Mouse (Mus musculus) kidney, embryonic 14.5 days (tissue): Measurements from ENCODE around the gene Map4k2. TPM values are rescaled to one million over a fixed set of nuclear protein-coding genes. Genes with fewer than 3 reads are reported as not detected.
"Not testable (repeated sequence)": the region's sequence is repeated elsewhere in the genome, so short reads cannot be mapped to it uniquely, and the experiment has no call there.

Experiments used
- ATAC-seq: fragments of 200-750 bp; cut with Nextera tagmentation; 2 replicates; pipeline ENCODE4 v1.8.0; 2017; ENCODE audit warnings: moderate number of reproducible peaks, mild to moderate bottlenecking, moderate TSS enrichment, moderate library complexity; ENCODE audit not compliant: low FRiP score, low TSS enrichment
- H3K27ac ChIP-seq: fragments of 300-500 bp; sonication (generic); 2 replicates; pipeline ENCODE4 v1.5.1; 2014; ENCODE audit warnings: low read depth, mild to moderate bottlenecking, low read length, moderate library complexity, mixed read lengths
- H3K27me3 ChIP-seq: fragments of 300-500 bp; sonication (generic); 2 replicates; pipeline ENCODE4 v1.6.1; 2014; ENCODE audit warnings: mild to moderate bottlenecking, low read length; ENCODE audit not compliant: control insufficient read depth, insufficient read depth
- H3K36me3 ChIP-seq: fragments of 300-500 bp; sonication (generic); 2 replicates; pipeline ENCODE4 v1.6.1; 2014; ENCODE audit warnings: low read length, mixed read lengths; ENCODE audit not compliant: control insufficient read depth, insufficient read depth
- H3K4me1 ChIP-seq: fragments of 300-500 bp; sonication (generic); 2 replicates; pipeline ENCODE4 v1.6.1; 2014; ENCODE audit warnings: low read length, mixed read lengths; ENCODE audit not compliant: control insufficient read depth, insufficient read depth
- H3K4me2 ChIP-seq: fragments of 300-500 bp; sonication (generic); replicated peaks from 2 replicates; pipeline ENCODE4 v1.6.1; 2014; ENCODE audit warnings: low read depth, mild to moderate bottlenecking, low read length
- H3K4me3 ChIP-seq: fragments of 300-500 bp; sonication (generic); 2 replicates; pipeline ENCODE4 v1.5.1; 2014; ENCODE audit warnings: mild to moderate bottlenecking, low read length
- H3K9ac ChIP-seq: fragments of 300-500 bp; sonication (generic); 2 replicates; pipeline ENCODE4 v1.6.1; 2014; ENCODE audit warnings: low read depth, mild to moderate bottlenecking, low read length, moderate library complexity
- H3K9me3 ChIP-seq: fragments of 300-500 bp; sonication (generic); 2 replicates; pipeline ENCODE4 v1.6.1; 2016; ENCODE audit warnings: low read length; ENCODE audit not compliant: control insufficient read depth
- WGBS: fragments of 180-500 bp; shearing (Covaris S2); extraction: QIAGEN DNeasy Blood & Tissue Kit; methylation state at CpG from one replicate; pipeline ENCODE4 v1.1.7; 2014; 5-methylcytosine and 5-hydroxymethylcytosine counted together
- polyA plus RNA-seq: library from polyadenylated mRNA; unstranded; fragments of >200 nt; fragmentation: Nextera tagmentation; extraction: Ambion mirVana; gene quantifications from 2 replicates; pipeline ENCODE4 v1.2.1, GENCODE M21; 2014

The Map4k2 gene
- polyA plus RNA-seq, 1 experiment from 2014 or later: 12.5 TPM

DNA sequence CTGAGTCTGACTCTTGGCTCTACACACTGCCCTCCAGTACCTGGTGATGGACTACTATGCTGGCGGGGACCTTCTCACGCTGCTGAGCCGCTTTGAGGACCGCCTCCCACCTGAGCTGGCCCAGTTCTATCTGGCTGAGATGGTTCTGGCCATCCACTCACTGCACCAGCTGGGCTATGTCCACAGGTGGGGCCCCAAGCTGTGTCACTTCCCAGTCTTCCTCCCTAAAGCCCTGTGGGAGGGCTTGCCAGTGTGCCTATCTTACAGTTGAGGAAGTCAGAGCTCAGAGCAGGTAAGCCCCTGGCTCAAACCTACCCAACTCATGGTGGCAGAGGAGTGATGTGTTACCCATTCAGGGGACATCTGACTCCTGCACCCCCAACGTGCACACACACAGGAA, 30.8 kb upstream of the Map4k2 start:
- 0 out of 2 replicates have a peak, but pooled peaks cover 9% of the 10 kb centered on the region for H3K4me1 ChIP-seq
- WGBS: 90% methylated on average over 5 of the region's 5 CpGs
- no peak overlapping the region for H3K4me2 ChIP-seq
- ATAC-seq: no peak
- no peaks in the 10 kb centered on the region for H3K9me3 ChIP-seq
- no peaks in the 10 kb centered on the region for H3K27me3 ChIP-seq
- H3K4me3 ChIP-seq: no peak overlapping the region
- no peak overlapping the region for H3K9ac ChIP-seq
- H3K27ac ChIP-seq: no peak overlapping the region
- H3K36me3 ChIP-seq: peaks cover 40% of the 10 kb centered on the region

DNA sequence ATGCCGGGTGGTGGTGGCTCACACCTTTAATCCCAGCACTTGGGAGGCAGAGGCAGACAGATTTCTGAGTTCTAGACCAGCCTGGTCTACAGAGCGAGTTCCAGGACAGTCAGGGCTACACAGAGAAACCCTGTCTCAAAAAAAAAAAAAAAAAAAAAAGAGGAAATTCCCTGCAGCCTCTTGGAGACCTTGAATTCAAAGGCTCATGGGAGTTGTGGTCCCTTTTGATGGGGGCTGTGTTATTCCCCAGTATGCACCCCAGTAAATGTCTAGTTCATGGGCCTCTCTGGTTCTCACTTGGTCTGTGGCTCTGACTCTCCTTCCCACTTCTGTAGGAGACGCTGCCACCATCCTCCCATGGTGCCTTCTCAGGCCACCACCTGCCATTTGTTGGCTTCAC, 29.2 kb upstream of the Map4k2 start:
- ATAC-seq, H3K27ac ChIP-seq, H3K4me2 ChIP-seq, H3K9ac ChIP-seq, H3K27me3 ChIP-seq, H3K4me3 ChIP-seq, H3K4me1 ChIP-seq, H3K9me3 ChIP-seq: not testable (repeated sequence)
- H3K36me3 ChIP-seq: peaks cover 53% of the 10 kb centered on the region
- 97% methylated on average over 3 of the region's 3 CpGs for WGBS

DNA sequence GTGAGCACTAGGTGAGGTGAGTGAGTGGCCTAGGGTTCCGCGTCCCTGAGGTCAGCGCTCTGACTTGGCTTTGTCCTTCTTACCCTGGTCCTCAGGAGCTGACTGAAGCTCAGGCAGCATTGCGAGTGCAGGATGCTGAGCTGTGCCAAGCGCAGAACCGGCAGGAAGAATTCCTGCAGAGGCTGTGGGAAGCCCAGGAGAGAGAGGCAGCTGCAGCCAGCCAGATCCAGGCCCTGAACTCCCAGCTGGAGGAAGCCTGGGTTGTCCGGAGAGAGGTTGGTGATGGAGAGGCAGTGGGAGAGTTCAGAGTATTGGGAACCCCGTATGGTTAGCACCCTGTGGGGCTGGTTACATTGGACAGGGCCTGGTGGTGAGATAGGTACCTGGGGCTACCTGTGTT, 27.1 kb upstream of the Map4k2 start:
- no peak for ATAC-seq
- peaks cover 66% of the 10 kb centered on the region for H3K36me3 ChIP-seq
- no peak overlapping the region for H3K4me3 ChIP-seq
- no peak overlapping the region for H3K4me2 ChIP-seq
- 92% methylated on average over 8 of the region's 8 CpGs for WGBS
- no peak overlapping the region for H3K9ac ChIP-seq
- no peaks in the 10 kb centered on the region for H3K27me3 ChIP-seq
- H3K4me1 ChIP-seq: no peaks in the 10 kb centered on the region
- no peaks in the 10 kb centered on the region for H3K9me3 ChIP-seq
- no peak overlapping the region for H3K27ac ChIP-seq

DNA sequence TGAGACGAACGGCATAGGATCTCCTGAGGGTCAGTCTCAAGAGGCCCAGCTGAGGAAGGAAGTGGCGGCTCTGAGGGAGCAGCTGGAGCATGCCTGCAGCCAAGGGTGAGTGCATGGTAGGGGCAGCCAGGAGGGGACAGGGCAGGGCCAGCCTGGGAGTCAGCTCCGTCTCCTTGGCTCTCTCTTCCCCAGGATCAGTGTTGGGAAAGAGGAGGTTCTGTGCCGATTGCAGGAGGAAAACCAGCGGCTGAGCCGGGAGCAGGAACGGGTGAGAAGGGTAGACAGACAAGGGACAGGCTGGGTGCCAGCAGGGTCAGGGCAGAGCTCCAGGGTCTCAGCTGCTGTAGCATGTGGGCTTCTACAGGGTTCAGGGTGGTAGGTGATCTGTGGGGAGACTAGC, 26.4 kb upstream of the Map4k2 start:
- H3K4me3 ChIP-seq: no peak overlapping the region
- no peak overlapping the region for H3K27ac ChIP-seq
- H3K4me1 ChIP-seq: no peaks in the 10 kb centered on the region
- H3K27me3 ChIP-seq: no peaks in the 10 kb centered on the region
- H3K4me2 ChIP-seq: no peak overlapping the region
- no peak overlapping the region for H3K9ac ChIP-seq
- H3K9me3 ChIP-seq: no peaks in the 10 kb centered on the region
- no peak for ATAC-seq
- peaks cover 67% of the 10 kb centered on the region for H3K36me3 ChIP-seq
- 74% methylated on average over 8 of the region's 8 CpGs for WGBS

DNA sequence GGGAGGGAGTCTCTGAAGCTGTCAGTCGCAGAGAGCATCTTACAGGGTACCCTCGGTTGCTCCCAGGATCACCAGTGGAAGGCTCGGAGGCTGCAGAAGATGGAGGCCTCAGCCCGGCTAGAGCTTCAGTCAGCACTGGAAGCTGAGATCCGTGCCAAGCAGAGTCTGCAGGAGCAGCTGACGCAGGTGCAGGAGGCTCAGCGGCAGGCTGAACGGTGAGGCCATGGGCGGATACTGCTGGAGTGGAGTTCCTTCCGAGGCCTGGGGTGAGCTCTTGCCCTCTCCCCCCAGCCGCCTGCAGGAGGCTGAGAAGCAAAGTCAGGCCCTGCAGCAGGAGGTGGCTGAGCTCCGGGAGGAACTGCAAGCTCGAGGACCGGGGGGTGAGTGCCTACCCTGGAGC, 25.4 kb upstream of the Map4k2 start:
- Histone ChIP-seq H3K9me3 (no peaks in the 10 kb centered on the region), H3K4me1 (no peaks in the 10 kb centered on the region), H3K4me2 (no peak overlapping the region), H3K36me3 (peaks cover 72% of the 10 kb centered on the region), H3K4me3 (no peak overlapping the region), H3K27ac (no peak overlapping the region), H3K9ac (no peak overlapping the region), H3K27me3 (no peaks in the 10 kb centered on the region)
- 81% methylated on average over 14 of the region's 14 CpGs for WGBS
- ATAC-seq: no peak

DNA sequence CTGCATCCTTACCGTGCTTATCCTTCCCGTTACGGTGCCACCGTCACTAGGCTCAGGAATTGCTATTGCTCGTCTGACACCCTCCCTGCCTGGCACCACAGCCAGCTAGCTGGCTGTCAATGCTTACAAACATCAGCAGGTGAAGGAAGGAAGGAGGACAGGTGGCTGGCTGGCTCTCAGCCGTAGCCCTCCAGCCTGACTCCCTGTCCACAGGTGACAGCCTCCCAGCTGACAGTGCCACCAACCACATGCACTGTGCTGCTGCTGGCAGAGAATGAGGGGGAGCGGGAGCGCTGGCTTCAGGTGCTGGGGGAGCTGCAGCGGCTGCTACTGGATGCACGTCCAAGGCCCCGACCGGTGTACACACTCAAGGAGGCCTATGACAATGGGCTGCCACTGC, 22.8 kb upstream of the Map4k2 start:
- no peak overlapping the region for H3K9ac ChIP-seq
- H3K27me3 ChIP-seq: no peaks in the 10 kb centered on the region
- H3K4me1 ChIP-seq: no peaks in the 10 kb centered on the region
- H3K27ac ChIP-seq: no peak overlapping the region
- H3K4me3 ChIP-seq: no peak overlapping the region
- peaks cover 67% of the 10 kb centered on the region for H3K36me3 ChIP-seq
- ATAC-seq: no peak
- no peaks in the 10 kb centered on the region for H3K9me3 ChIP-seq
- 91% methylated on average over 12 of the region's 12 CpGs for WGBS
- H3K4me2 ChIP-seq: no peak overlapping the region

DNA sequence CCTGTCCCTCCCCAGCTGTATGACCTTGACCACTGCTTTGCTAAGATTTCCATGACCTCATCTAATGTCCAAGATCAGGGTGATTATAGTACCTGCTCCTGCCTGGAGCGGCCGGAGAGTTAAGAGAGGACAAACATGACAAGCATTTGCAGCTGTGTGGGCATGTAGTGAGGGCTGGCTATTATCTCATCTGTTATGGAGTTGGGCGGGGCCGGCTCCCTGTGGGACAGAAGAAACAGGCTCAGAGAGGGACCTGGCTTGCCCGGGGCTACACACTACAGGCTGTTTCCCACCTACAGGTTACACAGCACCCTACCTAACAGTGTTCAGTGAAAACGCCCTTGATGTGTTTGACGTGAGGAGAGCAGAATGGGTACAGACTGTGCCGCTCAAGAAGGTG, 19.6 kb upstream of the Map4k2 start:
- no peak overlapping the region for H3K27ac ChIP-seq
- no peak for ATAC-seq
- H3K9ac ChIP-seq: no peak overlapping the region
- no peaks in the 10 kb centered on the region for H3K9me3 ChIP-seq
- H3K27me3 ChIP-seq: no peaks in the 10 kb centered on the region
- peaks cover 38% of the 10 kb centered on the region for H3K36me3 ChIP-seq
- 85% methylated on average over 8 of the region's 8 CpGs for WGBS
- H3K4me1 ChIP-seq: no peaks in the 10 kb centered on the region
- no peak overlapping the region for H3K4me3 ChIP-seq
- H3K4me2 ChIP-seq: no peak overlapping the region

DNA sequence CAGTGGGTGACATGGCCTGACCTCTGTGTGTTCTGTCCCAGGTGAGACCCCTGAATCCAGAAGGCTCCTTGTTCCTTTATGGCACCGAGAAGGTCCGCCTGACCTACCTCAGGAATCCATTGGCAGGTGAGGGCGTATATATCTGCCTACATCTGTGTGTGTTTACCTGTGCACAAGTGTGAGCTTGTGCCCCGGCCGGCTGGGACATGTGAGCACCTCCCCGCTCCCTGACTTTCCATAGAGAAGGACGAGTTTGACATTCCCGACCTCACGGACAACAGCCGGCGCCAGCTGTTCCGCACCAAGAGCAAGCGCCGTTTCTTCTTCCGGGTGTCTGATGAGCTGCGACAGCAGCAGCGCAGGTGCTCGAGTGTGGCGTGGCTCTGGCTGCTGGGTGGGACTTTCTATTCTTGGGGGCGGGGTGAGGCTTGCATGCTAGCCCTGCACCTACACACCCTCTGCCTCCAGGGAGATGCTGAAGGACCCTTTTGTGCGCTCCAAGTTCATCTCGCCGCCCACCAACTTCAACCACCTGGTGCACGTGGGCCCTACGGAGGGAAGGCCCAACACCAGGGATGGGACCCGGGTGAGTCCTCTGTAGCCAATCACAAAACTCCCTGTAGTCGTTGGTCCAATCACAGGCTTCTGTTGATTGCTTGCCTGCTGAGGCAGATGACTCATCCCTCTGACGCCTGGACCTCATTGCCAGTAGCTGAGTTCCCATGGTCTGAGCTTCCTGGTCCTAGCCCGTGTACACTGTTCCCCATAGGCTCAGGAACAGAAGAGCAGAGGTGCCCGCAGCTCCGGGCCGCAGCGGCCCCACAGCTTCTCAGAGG, 18.9 kb upstream of the Map4k2 start:
- no peaks in the 10 kb centered on the region for H3K4me1 ChIP-seq
- H3K4me3 ChIP-seq: no peak overlapping the region
- no peak overlapping the region for H3K4me2 ChIP-seq
- H3K27me3 ChIP-seq: no peaks in the 10 kb centered on the region
- WGBS: 76% methylated on average over 33 of the region's 33 CpGs
- peak; percentile 41; the same call in 1 of the 2 replicates for ATAC-seq
- H3K9me3 ChIP-seq: no peaks in the 10 kb centered on the region
- peaks cover 33% of the 10 kb centered on the region for H3K36me3 ChIP-seq
- no peak overlapping the region for H3K27ac ChIP-seq
- no peak overlapping the region for H3K9ac ChIP-seq

DNA sequence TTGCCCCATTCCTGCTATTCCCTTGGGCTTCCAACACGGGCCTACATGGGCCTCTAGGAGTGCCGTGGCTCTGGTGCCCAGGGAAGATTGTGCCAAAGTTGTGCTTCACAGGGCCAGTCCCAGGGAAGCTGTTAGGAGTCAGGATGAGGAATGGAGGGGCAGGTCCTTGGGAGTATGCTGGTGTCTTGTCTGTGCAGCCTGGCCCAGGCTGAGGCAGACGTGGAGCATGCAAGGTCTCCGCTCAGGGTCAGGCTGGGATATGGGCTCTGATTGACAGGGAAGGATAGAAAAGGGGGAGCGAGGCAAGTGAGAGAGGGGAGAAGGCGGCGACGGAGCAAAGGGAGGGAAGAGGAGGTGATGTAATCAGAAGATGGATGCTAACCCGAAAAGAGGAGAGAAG, 16.2 kb upstream of the Map4k2 start:
- H3K27ac ChIP-seq: no peak overlapping the region
- no peak overlapping the region for H3K4me3 ChIP-seq
- H3K9me3 ChIP-seq: no peaks in the 10 kb centered on the region
- WGBS: 82% methylated on average over 9 of the region's 9 CpGs
- no peak overlapping the region for H3K9ac ChIP-seq
- ATAC-seq: no peak
- no peaks in the 10 kb centered on the region for H3K27me3 ChIP-seq
- H3K36me3 ChIP-seq: peaks cover 18% of the 10 kb centered on the region
- H3K4me1 ChIP-seq: no peaks in the 10 kb centered on the region
- H3K4me2 ChIP-seq: no peak overlapping the region
